Mouse (Mus musculus) ES-E14 (cell line): ENCODE measurements around the gene Cxcr2. TPM values are rescaled to one million over a fixed set of nuclear protein-coding genes. Genes with fewer than 3 reads are reported as not detected.

Source experiments
- DNase-seq: peaks from one replicate; pipeline ENCODE4 v3.0.0-alpha.2; 2013; ENCODE audit warnings: low read depth, low spot score
- H3K27ac ChIP-seq: 2 replicates; pipeline ENCODE4 v1.5.1; 2012; ENCODE audit warnings: low read depth, mild to moderate bottlenecking, low read length, moderate library complexity, mixed read lengths; ENCODE audit not compliant: poor library complexity, insufficient read depth, severe bottlenecking
- H3K36me3 ChIP-seq: 2 replicates; pipeline ENCODE4 v1.6.1; 2012; ENCODE audit warnings: mild to moderate bottlenecking, low read length, moderate library complexity, mixed read lengths; ENCODE audit not compliant: control insufficient read depth, poor library complexity, insufficient read depth, severe bottlenecking
- H3K4me1 ChIP-seq, 2 experiments: fragments of 150-350 bp in 1 of 2; sonication (generic) in 1 of 2; 2 replicates each; pipeline ENCODE4 v1.6.1; 2012; ENCODE audit warnings: low read length in 2 of 2, mild to moderate bottlenecking in 1 of 2, mixed read lengths in 1 of 2; ENCODE audit not compliant: control insufficient read depth in 2 of 2, insufficient read depth in 2 of 2, poor library complexity in 1 of 2
- H3K4me3 ChIP-seq, 2 experiments: fragments of 150-350 bp in 1 of 2; sonication (generic) in 1 of 2; 2 replicates each; pipeline ENCODE4 v1.5.1; 2012; ENCODE audit warnings: low read length in 2 of 2, low read depth in 1 of 2, mild to moderate bottlenecking in 1 of 2, mixed read lengths in 1 of 2; ENCODE audit not compliant: insufficient read depth in 1 of 2, poor library complexity in 1 of 2, severe bottlenecking in 1 of 2
- H3K9ac ChIP-seq: 2 replicates; pipeline ENCODE4 v1.6.1; 2012; ENCODE audit warnings: low read depth, mild to moderate bottlenecking, low read length, mixed read lengths; ENCODE audit not compliant: poor library complexity, insufficient read depth, severe bottlenecking
- H3K9me3 ChIP-seq: fragments of 150-350 bp; sonication (generic); 2 replicates; pipeline ENCODE4 v1.6.1; 2012; ENCODE audit warnings: low read depth, mild to moderate bottlenecking, low read length; ENCODE audit not compliant: control insufficient read depth, insufficient read depth
- CHD2 ChIP-seq: IDR thresholded peaks from 2 replicates; pipeline ENCODE4 v1.6.1; 2014; ENCODE audit warnings: mild to moderate bottlenecking, low read depth, low read length, inconsistent platforms
- HCFC1 ChIP-seq: IDR thresholded peaks from 2 replicates; pipeline ENCODE4 v1.6.1; 2012; ENCODE audit warnings: low read length, inconsistent platforms, borderline replicate concordance; ENCODE audit not compliant: insufficient read depth
- MAFK ChIP-seq: IDR thresholded peaks from 2 replicates; pipeline ENCODE4 v1.6.1; 2014; ENCODE audit warnings: mild to moderate bottlenecking, low read depth, low read length, inconsistent platforms; ENCODE audit not compliant: insufficient read depth
- ZC3H11A ChIP-seq: IDR thresholded peaks from 2 replicates; pipeline ENCODE4 v1.6.1; 2012; ENCODE audit warnings: low read depth, mild to moderate bottlenecking, inconsistent platforms, low read length, borderline replicate concordance
- ZNF384 ChIP-seq: IDR thresholded peaks from 2 replicates; pipeline ENCODE4 v1.6.1; 2012; ENCODE audit warnings: low read depth, low read length, inconsistent platforms
- in situ Hi-C, 2 experiments: fragments of 600-800 bp; cut with MboI; formaldehyde crosslinking; loops; one replicate each; pipeline ENCODE4 v1.15.1; 2025; ENCODE audit warnings: low sequenced_read_pairs in 2 of 2, inconsistent platforms in 1 of 2; ENCODE audit not compliant: unreplicated experiment in 2 of 2
- total RNA-seq: library from RNA; depleted of rRNA; stranded (reverse); fragments of 300-350 nt; gene quantifications from 2 replicates; pipeline ENCODE4 v1.2.3, GENCODE M21; 2012

Gene Cxcr2
- total RNA-seq, 1 experiment = 0.22 TPM

DNA sequence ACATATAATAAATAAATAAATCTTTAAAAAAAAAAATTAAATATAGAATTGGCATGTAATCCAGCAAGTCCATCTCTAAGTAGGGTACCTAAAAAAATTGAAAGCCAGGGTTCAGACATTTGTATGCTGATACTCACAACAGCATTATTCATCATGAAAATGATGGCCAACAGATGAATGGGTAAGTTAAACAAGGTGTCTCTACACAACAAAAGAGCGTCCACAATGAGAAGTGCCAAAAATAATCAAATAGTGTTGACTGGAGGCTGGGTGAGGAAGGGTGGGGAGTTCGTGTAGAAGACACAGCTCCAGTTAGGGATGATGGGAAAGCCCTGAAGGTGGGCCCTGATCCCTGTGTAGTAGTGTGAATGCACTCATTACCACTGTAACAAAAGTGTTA lies 6.2 kb downstream of the Cxcr2 start:
- Histone ChIP-seq H3K36me3 (no peaks in the 10 kb centered on the region), H3K4me1 (no peaks in the 10 kb centered on the region), H3K4me3 (no peak overlapping the region), H3K9me3 (no peaks in the 10 kb centered on the region), H3K27ac (no peak overlapping the region), H3K9ac (no peak overlapping the region)
- in situ Hi-C loops = no loop called here
- no peak for TF ChIP-seq ZC3H11A
- TF ChIP-seq ZNF384 = no peak
- no peak for TF ChIP-seq HCFC1
- TF ChIP-seq CHD2 = no peak
- TF ChIP-seq MAFK = no peak
- DNase-seq = no peak

DNA sequence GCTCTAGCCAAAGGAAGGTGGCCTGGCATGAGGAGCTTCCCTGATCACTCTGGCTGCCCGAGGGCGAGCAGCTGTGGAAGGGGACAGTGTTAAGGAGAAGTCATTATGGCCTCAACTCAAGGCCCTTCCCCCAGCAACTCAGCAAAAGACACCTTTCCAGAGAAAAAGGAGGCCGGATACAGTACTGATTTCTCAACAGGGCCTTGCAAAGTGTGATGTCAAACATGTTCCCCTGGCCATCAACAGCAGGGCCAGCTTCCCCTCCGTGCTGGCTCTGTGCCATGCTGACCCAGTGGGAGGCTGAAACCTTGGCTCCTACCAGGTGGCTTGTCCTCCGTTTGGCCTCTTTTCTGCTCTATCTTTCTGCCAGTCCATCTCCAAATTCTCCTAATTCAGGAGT lies 13.3 kb downstream of the Cxcr2 start:
- TF ChIP-seq ZNF384 (no peak), ZC3H11A (no peak), MAFK (no peak)
- Histone ChIP-seq H3K27ac (no peak overlapping the region), H3K9me3 (no peaks in the 10 kb centered on the region), H3K4me1 (no peaks in the 10 kb centered on the region), H3K36me3 (no peaks in the 10 kb centered on the region), H3K9ac (no peak overlapping the region), H3K4me3 (no peak overlapping the region)
- in situ Hi-C loops = no loop called here
- DNase-seq = no peak

DNA sequence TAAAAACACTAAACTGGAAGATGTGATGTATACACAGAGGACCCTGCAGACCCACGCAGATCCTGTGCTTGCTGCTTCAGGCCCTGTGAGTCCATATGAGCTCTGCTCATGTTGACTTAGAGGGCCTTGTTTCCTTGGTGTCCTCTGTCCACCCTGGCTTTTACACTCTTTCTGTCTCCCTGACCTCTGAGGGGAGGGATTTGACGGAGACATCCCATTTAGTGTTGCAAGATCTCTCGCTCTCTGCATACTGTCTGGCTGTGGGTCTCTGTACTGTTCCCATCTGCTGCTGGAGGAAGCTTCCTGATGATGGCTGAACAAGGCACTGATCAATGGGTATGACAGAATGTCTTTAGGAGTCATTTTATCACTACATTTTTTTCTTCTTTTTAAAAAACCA lies 15.9 kb downstream of the Cxcr2 start:
- in situ Hi-C loops = no loop called here
- TF ChIP-seq ZC3H11A (no peak), HCFC1 (no peak), CHD2 (no peak), ZNF384 (no peak), MAFK (no peak)

DNA sequence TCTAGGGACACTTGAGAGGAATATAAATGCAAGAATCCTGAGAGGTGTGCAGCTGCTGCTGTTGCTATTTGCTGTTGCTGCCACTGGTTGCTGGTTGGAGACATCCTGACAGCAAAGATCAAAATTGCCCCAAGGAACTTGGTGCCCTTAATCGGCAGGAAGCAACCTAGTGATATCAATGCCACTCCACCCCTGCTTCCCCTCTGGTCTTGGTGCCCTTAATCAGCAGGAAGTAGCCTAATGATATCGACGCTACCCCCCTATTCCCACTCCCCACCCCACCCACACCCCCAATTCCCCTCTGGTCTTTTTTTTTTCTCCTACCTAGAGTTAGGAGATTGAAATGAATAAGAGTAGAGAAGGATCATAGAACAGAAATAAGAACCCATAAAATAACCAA lies 18.9 kb downstream of the Cxcr2 start:
- no peak overlapping the region for H3K4me3 ChIP-seq
- no peak overlapping the region for H3K27ac ChIP-seq
- no peaks in the 10 kb centered on the region for H3K9me3 ChIP-seq
- in situ Hi-C loops = no loop called here
- no peak overlapping the region for H3K9ac ChIP-seq
- no peaks in the 10 kb centered on the region for H3K36me3 ChIP-seq
- TF ChIP-seq MAFK (no peak), CHD2 (no peak), ZC3H11A (no peak), ZNF384 (no peak), HCFC1 (no peak)
- DNase-seq = no peak
- H3K4me1 ChIP-seq = no peaks in the 10 kb centered on the region; a peak in 1 of 4 replicates

More for the DNA sequence above, 15.9 kb downstream of the Cxcr2 start:
- Histone ChIP-seq H3K9me3 (no peaks in the 10 kb centered on the region), H3K9ac (no peak overlapping the region), H3K4me3 (no peak overlapping the region), H3K27ac (no peak overlapping the region), H3K4me1 (no peaks in the 10 kb centered on the region), H3K36me3 (no peaks in the 10 kb centered on the region)
- DNase-seq = no peak

DNA sequence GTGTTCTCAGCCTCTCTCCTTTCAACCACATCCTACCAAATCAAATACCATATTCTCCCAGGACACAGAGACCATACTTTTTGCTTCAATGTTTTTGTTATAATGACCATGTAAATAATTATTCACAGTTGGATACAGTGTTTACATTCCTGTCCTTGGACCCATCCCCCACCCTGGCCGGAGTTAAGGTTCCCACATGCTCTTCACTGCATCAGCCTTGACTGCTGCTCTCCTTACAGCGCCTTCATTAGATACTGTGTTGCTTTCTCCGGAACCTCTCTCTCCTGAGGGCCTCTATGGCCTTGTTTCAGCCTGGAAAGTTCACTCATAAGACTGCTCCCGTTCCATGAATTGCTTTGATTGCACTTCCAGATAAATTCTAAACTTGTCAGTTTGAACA lies 21.9 kb downstream of the Cxcr2 start:
- Histone ChIP-seq H3K4me3 (no peak overlapping the region), H3K9me3 (no peaks in the 10 kb centered on the region), H3K27ac (no peak overlapping the region), H3K4me1 (peaks cover 0 to 8% of the 10 kb centered on the region in 2 experiments; a peak in 2 of 4 replicates), H3K36me3 (no peaks in the 10 kb centered on the region), H3K9ac (no peak overlapping the region)
- no peak for DNase-seq
- TF ChIP-seq ZNF384 = no peak
- no peak for TF ChIP-seq HCFC1
- TF ChIP-seq CHD2 = no peak
- no peak for TF ChIP-seq ZC3H11A
- TF ChIP-seq MAFK = no peak
- in situ Hi-C loops = no loop called here
